ENCODE assay signal across 8 mouse cellular contexts in genomic region chr2:146511401-146511865, GRCm38 (mm10). TPM values are rescaled to one million over a fixed set of nuclear protein-coding genes. Genes with fewer than 3 reads are reported as not detected.
DNase-seq lines count a peak whose midpoint lies in the region; ATAC-seq and TF ChIP-seq lines count a peak whose summit lies in the region.

No protein-coding gene starts in this region.

- H3K9ac ChIP-seq in ES-Bruce4 (ENCODE audit: low read depth, poor library complexity, severe bottlenecking): peak overlapping the region; percentile 77
- peak overlapping the region; percentile 78 for H3K9ac ChIP-seq in limb, embryonic 15.5 days
- H3K9ac ChIP-seq in neural tube, embryonic 14.5 days (replicated peaks; ENCODE audit: low read depth, low read length): peak overlapping the region; percentile 86

- ATAC-seq in limb, embryonic 15.5 days (ENCODE audit: insufficient number of reproducible peaks, low FRiP score, low TSS enrichment, low read depth): no peak; the same call in 1 of the 2 replicates
- ATAC-seq in neural tube, embryonic 14.5 days (ENCODE audit: low read depth): no peak

- no peak for TF ChIP-seq EP300 in ES-Bruce4 (IDR thresholded peaks at IDR 0.05; ENCODE audit: insufficient read depth, low read depth, low read length)

- TF ChIP-seq POLR2A in kidney, adult 2 months (IDR thresholded peaks at IDR 0.05; ENCODE audit: low read depth, low read length): no peak
- TF ChIP-seq POLR2A in ES-Bruce4 (IDR thresholded peaks at IDR 0.05; ENCODE audit: insufficient read depth, low read length): no peak

- H3K4me2 ChIP-seq in limb, embryonic 15.5 days: peak overlapping the region; percentile 91
- peak overlapping the region; percentile 73 for H3K4me2 ChIP-seq in neural tube, embryonic 14.5 days (ENCODE audit: low read depth, low read length)

- H3K9me3 ChIP-seq in ES-Bruce4 (replicated peaks; ENCODE audit: control insufficient read depth, insufficient read depth, low read length, poor library complexity, severe bottlenecking): no peaks in the 10 kb centered on the region
- no peaks in the 10 kb centered on the region for H3K9me3 ChIP-seq in erythroblast, embryonic 14.5 days (ENCODE audit: control insufficient read depth, low read length)
- H3K9me3 ChIP-seq in limb, embryonic 15.5 days: no peaks in the 10 kb centered on the region
- H3K9me3 ChIP-seq in neural tube, embryonic 14.5 days (ENCODE audit: control insufficient read depth, low read length): no peaks in the 10 kb centered on the region

- no peaks in the 10 kb centered on the region for H3K27me3 ChIP-seq in kidney, adult 2 months (replicated peaks; ENCODE audit: control insufficient read depth, insufficient read depth, low read length)
- no peaks in the 10 kb centered on the region for H3K27me3 ChIP-seq in ES-Bruce4 (ENCODE audit: control insufficient read depth, insufficient read depth, low read length, poor library complexity, severe bottlenecking)
- H3K27me3 ChIP-seq in erythroblast, embryonic 14.5 days (ENCODE audit: control insufficient read depth): no peaks in the 10 kb centered on the region
- no peaks in the 10 kb centered on the region for H3K27me3 ChIP-seq in limb, embryonic 15.5 days
- no peaks in the 10 kb centered on the region for H3K27me3 ChIP-seq in neural tube, embryonic 14.5 days (ENCODE audit: control insufficient read depth, insufficient read depth, low read length)

- H3K4me3 ChIP-seq in kidney, adult 2 months (ENCODE audit: insufficient read depth, low read depth, low read length): peak overlapping the region; percentile 94
- peak overlapping the region; percentile 81 for H3K4me3 ChIP-seq in ES-Bruce4 (ENCODE audit: low read depth, low read length)
- H3K4me3 ChIP-seq in erythroblast, embryonic 14.5 days (replicated peaks): peak overlapping the region; percentile 92
- H3K4me3 ChIP-seq in limb, embryonic 15.5 days: peak overlapping the region; percentile 83
- H3K4me3 ChIP-seq in neural tube, embryonic 14.5 days (ENCODE audit: low read depth, low read length): peak overlapping the region; percentile 83

- H3K36me3 ChIP-seq in kidney, adult 2 months (ENCODE audit: control insufficient read depth, insufficient read depth, low read length): no peaks in the 10 kb centered on the region
- no peaks in the 10 kb centered on the region for H3K36me3 ChIP-seq in ES-Bruce4 (ENCODE audit: control insufficient read depth, insufficient read depth, low read length, poor library complexity, severe bottlenecking)
- H3K36me3 ChIP-seq in erythroblast, embryonic 14.5 days (ENCODE audit: control insufficient read depth): no peaks in the 10 kb centered on the region
- H3K36me3 ChIP-seq in limb, embryonic 15.5 days: no peaks in the 10 kb centered on the region
- no peaks in the 10 kb centered on the region for H3K36me3 ChIP-seq in neural tube, embryonic 14.5 days (ENCODE audit: control insufficient read depth, insufficient read depth, low read length)

- WGBS in kidney, adult 2 months: under 1% methylated on average over 22 of the region's 22 CpGs
- WGBS in limb, embryonic 15.5 days: under 1% methylated on average over 22 of the region's 22 CpGs
- under 1% methylated on average over 20 of the region's 22 CpGs for WGBS in neural tube, embryonic 14.5 days

- H3K27ac ChIP-seq in kidney, adult 2 months (ENCODE audit: insufficient read depth, low read depth, low read length): peak overlapping the region; percentile 64
- no peak overlapping the region for H3K27ac ChIP-seq in ES-Bruce4 (ENCODE audit: insufficient read depth, low read length)
- H3K27ac ChIP-seq in limb, embryonic 15.5 days: peak overlapping the region; percentile 27; the same call in 1 of the 2 replicates
- H3K27ac ChIP-seq in neural tube, embryonic 14.5 days (ENCODE audit: low read depth, low read length): peak overlapping the region; percentile 46; the same call in 1 of the 2 replicates

- H3K4me1 ChIP-seq in kidney, adult 2 months (ENCODE audit: control insufficient read depth, insufficient read depth, low read length): peaks cover 13% of the 10 kb centered on the region; the same call in 1 of the 2 replicates
- no peaks in the 10 kb centered on the region for H3K4me1 ChIP-seq in ES-Bruce4 (ENCODE audit: control insufficient read depth, insufficient read depth, low read length)
- peaks cover 22% of the 10 kb centered on the region for H3K4me1 ChIP-seq in erythroblast, embryonic 14.5 days (ENCODE audit: control insufficient read depth)
- H3K4me1 ChIP-seq in limb, embryonic 15.5 days: peaks cover 8% of the 10 kb centered on the region
- peaks cover 6% of the 10 kb centered on the region; the same call in 1 of the 2 replicates for H3K4me1 ChIP-seq in neural tube, embryonic 14.5 days (ENCODE audit: control insufficient read depth, insufficient read depth, low read length)

- no peak for DNase-seq in kidney, adult 2 months
- no peak for DNase-seq in kidney, adult 11 months
- DNase-seq in gastrocnemius, postnatal 10 days: no peak
- no peak for DNase-seq in ovary, adult 18-20 months (ENCODE audit: low spot score)

- no peak for TF ChIP-seq CTCF in kidney, adult 2 months (conservative IDR thresholded peaks at IDR 0.05; ENCODE audit: insufficient read depth, insufficient read length, low read depth, low read length)
- no peak for TF ChIP-seq CTCF in ES-Bruce4 (IDR thresholded peaks at IDR 0.05; ENCODE audit: low read depth, low read length)

RNA-seq across cellular contexts. Expression of gene Ralgapa2, which starts 0.7 kb away (rescaled TPM):
- polyA plus RNA-seq in kidney, adult 2 months (2012; rRNA removed): 14.7 and 15.8 TPM in 2 replicates
- 26.3 and 26.6 TPM in 2 replicates for polyA plus RNA-seq in ES-Bruce4 (2011; ENCODE audit: insufficient read depth, insufficient read length, low read depth, missing spikeins)
- 0.01 and 0.13 TPM in 2 replicates for polyA plus RNA-seq in erythroblast, embryonic 14.5 days (2012)
- 3.9 and 4.0 TPM in 2 replicates for polyA plus RNA-seq in limb, embryonic 15.5 days (2015; fragmentation: Nextera tagmentation; extraction: Ambion mirVana)
- 15.2 and 16.1 TPM in 2 replicates for polyA plus RNA-seq in neural tube, embryonic 14.5 days (2014; fragmentation: Nextera tagmentation; extraction: Ambion mirVana)
- total RNA-seq in gastrocnemius, postnatal 10 days (2021): 1 to 10 TPM; 4.2 to 7.0 TPM
